Mouse (Mus musculus) megakaryocyte, embryonic 14.5 days (primary cell): ENCODE data around the gene Cald1.

ENCODE experiments used
- FLI1 ChIP-seq: IDR thresholded peaks from 2 replicates; pipeline ENCODE4 v1.6.1; 2012; ENCODE audit warnings: low read length, inconsistent platforms, mixed read lengths
- GATA1 ChIP-seq: IDR thresholded peaks from 3 replicates; pipeline ENCODE4 v1.6.1; 2012; ENCODE audit warnings: mixed read lengths, low read length, inconsistent platforms, borderline replicate concordance

DNA sequence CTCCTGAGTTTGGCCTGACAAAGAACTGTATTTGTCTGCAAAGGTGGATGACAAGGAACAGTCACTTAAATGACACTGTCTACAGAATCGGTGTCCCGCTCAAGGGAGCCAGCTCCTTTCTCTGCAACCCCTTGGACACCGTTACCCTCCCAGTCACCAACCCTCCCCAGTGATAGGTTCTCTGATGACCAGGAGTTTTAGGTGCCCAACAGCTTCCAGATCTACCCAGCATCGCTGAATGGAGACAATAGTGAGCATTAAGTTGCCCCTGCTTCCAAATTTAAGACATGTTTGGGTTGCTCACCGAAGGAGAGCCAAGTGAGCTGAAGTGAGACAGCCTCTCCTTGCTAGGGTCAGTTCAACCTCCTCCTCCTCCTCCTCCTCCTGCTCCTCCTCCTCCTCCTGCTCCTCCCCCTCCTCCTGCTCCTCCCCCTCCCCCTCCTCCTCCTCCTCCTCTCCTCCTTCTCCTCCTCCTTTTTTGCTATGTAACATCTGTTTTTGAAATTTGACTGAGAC, 70.5 kb downstream of the Cald1 start:
- no peak for TF ChIP-seq GATA1
- TF ChIP-seq FLI1: no peak
